Mouse (Mus musculus): ENCODE results near the gene Hlx. TPM values are rescaled to one million over a fixed set of nuclear protein-coding genes. Genes with fewer than 3 reads are reported as not detected.

The Hlx gene
- polyA plus RNA-seq, 1 experiment from 2014 or later: 5.6 TPM

DNA sequence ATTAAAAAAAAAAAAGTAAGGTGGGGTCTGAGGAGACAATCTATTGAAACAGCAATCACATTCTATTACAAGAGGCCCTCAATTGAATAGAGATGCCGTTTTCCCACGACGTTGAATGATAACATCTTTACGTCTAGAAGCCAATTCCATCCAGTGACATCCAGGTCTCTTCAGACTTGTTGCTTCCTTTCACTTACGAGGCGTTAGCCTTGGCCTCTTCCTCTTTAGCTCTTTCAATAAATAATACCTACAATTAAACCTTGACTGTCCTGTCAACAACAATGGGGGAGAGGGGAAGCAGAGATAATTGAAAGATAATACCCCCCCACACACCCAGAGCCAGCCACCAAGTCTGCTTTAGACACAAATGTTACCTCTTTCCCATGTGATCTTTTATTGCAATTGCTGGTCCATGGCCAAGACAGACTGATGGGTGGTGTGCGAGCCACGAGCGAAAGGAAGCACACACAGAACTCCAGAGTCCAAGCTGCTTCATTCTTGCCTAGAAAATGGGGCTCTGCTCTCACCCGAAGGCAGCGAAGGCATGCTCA lies 17.8 kb upstream of the Hlx start:
- Histone ChIP-seq H3K9ac (no peak overlapping the region), H3K4me1 (peaks cover 3% of the 10 kb centered on the region; the same call in 1 of the 2 replicates), H3K9me3 (replicated peaks) (no peaks in the 10 kb centered on the region), H3K27me3 (peaks cover under 1% of the 10 kb centered on the region; the same call in 1 of the 2 replicates), H3K4me2 (replicated peaks) (no peak overlapping the region), H3K36me3 (no peaks in the 10 kb centered on the region), H3K27ac (no peak overlapping the region), H3K4me3 (no peak overlapping the region)
- no peak for ATAC-seq (ENCODE audit: low FRiP score)
- 85% methylated on average over 11 of the region's 11 CpGs for WGBS

- Histone ChIP-seq H3K9ac (no peak overlapping the region), H3K27me3 (peaks cover 3% of the 10 kb centered on the region; the same call in 1 of the 2 replicates), H3K4me1 (peaks cover 3% of the 10 kb centered on the region; the same call in 1 of the 2 replicates), H3K4me3 (no peak overlapping the region), H3K4me2 (replicated peaks) (no peak overlapping the region), H3K27ac (no peak overlapping the region), H3K36me3 (no peaks in the 10 kb centered on the region), H3K9me3 (replicated peaks) (no peaks in the 10 kb centered on the region)
- 62% methylated on average over 14 of the region's 14 CpGs for WGBS
- ATAC-seq (ENCODE audit: low FRiP score): no peak
These were observed 16.3 kb upstream of the Hlx start for GRCm38 (mm10) chr1:184748692-184749152.

- H3K4me1 ChIP-seq: peaks cover 3% of the 10 kb centered on the region
- peaks cover 69% of the 10 kb centered on the region for H3K27me3 ChIP-seq
- 2% methylated on average over 13 of the region's 14 CpGs for WGBS
- H3K9me3 ChIP-seq (replicated peaks): no peaks in the 10 kb centered on the region
- no peak overlapping the region for H3K9ac ChIP-seq
- no peak overlapping the region for H3K4me2 ChIP-seq (replicated peaks)
- no peaks in the 10 kb centered on the region for H3K36me3 ChIP-seq
- no peak overlapping the region for H3K4me3 ChIP-seq
- 0 out of 2 replicates have a peak, but pooled peaks have one; percentile 35 for ATAC-seq (ENCODE audit: low FRiP score)
- no peak overlapping the region for H3K27ac ChIP-seq
These were observed 5.6 kb upstream of the Hlx start for GRCm38 (mm10) chr1:184737876-184738479.

- 37% methylated on average over 2 of the region's 2 CpGs for WGBS
- no peaks in the 10 kb centered on the region for H3K36me3 ChIP-seq
- no peaks in the 10 kb centered on the region for H3K9me3 ChIP-seq (replicated peaks)
- ATAC-seq (ENCODE audit: low FRiP score): no peak
- peaks cover 74% of the 10 kb centered on the region for H3K27me3 ChIP-seq
- no peak overlapping the region for H3K4me2 ChIP-seq (replicated peaks)
- H3K4me1 ChIP-seq: peaks cover 7% of the 10 kb centered on the region
- no peak overlapping the region for H3K27ac ChIP-seq
- H3K9ac ChIP-seq: no peak overlapping the region
- no peak overlapping the region for H3K4me3 ChIP-seq
These were observed 4.8 kb upstream of the Hlx start for GRCm38 (mm10) chr1:184737228-184737627.

- Histone ChIP-seq H3K27ac (no peak overlapping the region), H3K9me3 (replicated peaks) (no peaks in the 10 kb centered on the region), H3K4me2 (replicated peaks) (no peak overlapping the region), H3K27me3 (peaks cover 81% of the 10 kb centered on the region), H3K9ac (no peak overlapping the region), H3K36me3 (no peaks in the 10 kb centered on the region), H3K4me3 (no peak overlapping the region), H3K4me1 (peaks cover 17% of the 10 kb centered on the region)
- ATAC-seq (ENCODE audit: low FRiP score): no peak
- WGBS: 3% methylated on average over 5 of the region's 5 CpGs
These were observed 3.8 kb upstream of the Hlx start for GRCm38 (mm10) chr1:184736260-184736659.

- H3K27me3 ChIP-seq: peaks cover 91% of the 10 kb centered on the region
- 2% methylated on average over 25 of the region's 25 CpGs for WGBS
These were observed 2.8 kb upstream of the Hlx start for GRCm38 (mm10) chr1:184734991-184735920.

DNA sequence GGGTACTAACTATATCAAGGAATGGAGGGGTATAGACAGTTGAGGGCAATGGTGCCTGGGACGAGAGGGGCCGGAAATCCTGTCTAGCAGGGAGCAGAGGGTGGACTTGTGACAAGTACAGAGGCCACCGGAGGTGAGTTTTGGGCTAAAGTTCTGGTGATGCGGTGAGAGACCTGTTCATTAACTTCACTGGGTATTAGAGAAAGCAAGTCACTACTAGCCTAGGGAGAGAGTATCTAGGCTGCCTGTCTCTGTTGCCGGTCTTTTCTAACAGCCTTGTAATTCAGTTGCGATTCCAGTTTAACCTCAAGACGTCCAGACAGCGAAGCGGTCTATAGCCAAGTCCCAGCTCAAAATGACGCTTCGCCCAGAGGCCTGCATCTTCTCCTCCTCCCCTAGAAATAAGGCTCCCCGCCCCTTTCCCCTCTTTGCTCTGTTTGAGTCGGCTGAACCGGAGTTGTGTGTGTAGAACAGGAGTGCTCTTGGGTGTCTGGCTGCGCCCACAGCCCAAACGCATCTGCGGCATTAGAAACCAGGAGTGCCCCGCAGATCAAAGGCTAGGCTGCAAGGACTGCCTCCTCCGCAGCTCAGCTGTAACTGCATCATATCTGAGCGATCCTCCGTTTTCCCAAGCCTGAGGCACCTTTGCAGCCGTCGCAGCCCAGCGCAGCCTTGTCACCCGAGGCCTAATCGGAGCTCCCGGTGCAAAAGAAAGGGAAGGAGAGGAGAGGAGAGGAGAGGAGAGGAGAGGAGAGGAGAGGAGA lies 1.8 kb upstream of the Hlx start:
- no peak for ATAC-seq (ENCODE audit: low FRiP score)
- no peak overlapping the region for H3K4me2 ChIP-seq (replicated peaks)
- WGBS: 1% methylated on average over 27 of the region's 27 CpGs
- no peak overlapping the region for H3K9ac ChIP-seq
- no peaks in the 10 kb centered on the region for H3K36me3 ChIP-seq
- no peak overlapping the region for H3K27ac ChIP-seq
- H3K4me1 ChIP-seq: peaks cover 17% of the 10 kb centered on the region
- H3K4me3 ChIP-seq: no peak overlapping the region
- no peaks in the 10 kb centered on the region for H3K9me3 ChIP-seq (replicated peaks)
- H3K27me3 ChIP-seq: peaks cover 91% of the 10 kb centered on the region

More at GRCm38 (mm10) chr1:184734991-184735920, 2.8 kb upstream of the Hlx start:
- Histone ChIP-seq H3K9me3 (replicated peaks) (no peaks in the 10 kb centered on the region), H3K36me3 (no peaks in the 10 kb centered on the region), H3K27ac (no peak overlapping the region), H3K4me3 (no peak overlapping the region), H3K4me2 (replicated peaks) (no peak overlapping the region), H3K4me1 (peaks cover 17% of the 10 kb centered on the region), H3K9ac (no peak overlapping the region)
- no peak for ATAC-seq (ENCODE audit: low FRiP score)

GRCm38 (mm10) chr1:184733300-184734066 lies 1.1 kb upstream of the Hlx start:
- WGBS: 2% methylated on average over 28 of the region's 28 CpGs
- no peak overlapping the region for H3K27ac ChIP-seq
- H3K4me1 ChIP-seq: peaks cover 17% of the 10 kb centered on the region
- peak overlapping the region; percentile 80; the same call in 1 of the 2 replicates for H3K4me2 ChIP-seq (replicated peaks)
- H3K9me3 ChIP-seq (replicated peaks): no peaks in the 10 kb centered on the region
- H3K27me3 ChIP-seq: peaks cover 91% of the 10 kb centered on the region
- H3K36me3 ChIP-seq: no peaks in the 10 kb centered on the region
- no peak for ATAC-seq (ENCODE audit: low FRiP score)
- H3K9ac ChIP-seq: no peak overlapping the region
- H3K4me3 ChIP-seq: 0 out of 2 replicates have a peak overlapping the region, but pooled peaks have one; percentile 32

GRCm38 (mm10) chr1:184731644-184732545 lies 524 bp downstream of the Hlx start:
- Histone ChIP-seq H3K27me3 (peaks cover 93% of the 10 kb centered on the region), H3K4me1 (peaks cover 28% of the 10 kb centered on the region), H3K36me3 (no peaks in the 10 kb centered on the region), H3K9me3 (replicated peaks) (no peaks in the 10 kb centered on the region), H3K4me2 (replicated peaks) (peak overlapping the region; percentile 80), H3K9ac (peak overlapping the region; percentile 57), H3K27ac (peak overlapping the region; percentile 64; the same call in 1 of the 2 replicates), H3K4me3 (peak overlapping the region; percentile 47)
- WGBS: under 1% methylated on average over 83 of the region's 85 CpGs
- peak; percentile 37; the same call in 1 of the 2 replicates for ATAC-seq (ENCODE audit: low FRiP score)

DNA sequence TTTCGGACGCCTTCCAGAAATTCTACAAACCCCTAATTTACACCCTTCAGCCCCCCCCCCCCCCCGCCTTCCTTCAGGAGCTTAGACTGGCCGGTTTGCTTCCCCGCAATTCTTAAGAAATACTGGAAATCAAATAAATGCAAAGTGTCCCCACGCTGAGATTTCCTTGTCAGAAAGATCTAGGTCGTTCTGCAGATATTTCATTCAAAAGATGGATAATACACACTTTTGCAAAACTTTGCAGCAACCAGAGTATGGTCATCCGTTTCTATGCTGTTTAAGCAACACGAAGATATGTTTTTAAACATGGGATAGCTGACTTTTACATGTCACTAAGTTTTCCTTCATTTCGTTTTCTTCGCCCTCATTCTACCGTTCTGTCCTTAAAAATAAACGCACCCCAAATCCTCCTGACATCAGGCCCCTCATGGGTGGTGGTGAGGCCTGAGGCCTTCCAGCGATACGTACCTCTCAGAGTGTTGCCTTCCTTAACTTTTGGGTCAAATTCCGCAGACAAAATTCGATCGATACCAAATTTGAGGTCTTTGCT lies 1.3 kb downstream of the Hlx start:
- ATAC-seq (ENCODE audit: low FRiP score): no peak
- Histone ChIP-seq H3K27me3 (peaks cover 93% of the 10 kb centered on the region), H3K4me2 (replicated peaks) (peak overlapping the region; percentile 80), H3K4me3 (peak overlapping the region; percentile 47), H3K4me1 (peaks cover 28% of the 10 kb centered on the region), H3K9me3 (replicated peaks) (no peaks in the 10 kb centered on the region), H3K27ac (no peak overlapping the region), H3K36me3 (no peaks in the 10 kb centered on the region), H3K9ac (peak overlapping the region; percentile 57; the same call in 1 of the 2 replicates)
- WGBS: under 1% methylated on average over 17 of the region's 18 CpGs

All from hindbrain, embryonic 12.5 days (tissue).